Mouse (Mus musculus) megakaryocyte, embryonic 14.5 days (primary cell): Measurements from ENCODE around the gene Lgr6.

ENCODE experiments used
- FLI1 ChIP-seq: IDR thresholded peaks from 2 replicates; pipeline ENCODE4 v1.6.1; 2012; ENCODE audit warnings: low read length, inconsistent platforms, mixed read lengths
- GATA1 ChIP-seq: IDR thresholded peaks from 3 replicates; pipeline ENCODE4 v1.6.1; 2012; ENCODE audit warnings: mixed read lengths, low read length, inconsistent platforms, borderline replicate concordance

GRCm38 (mm10) chr1:135082267-135082666, 22.8 kb downstream of the Lgr6 start:
- TF ChIP-seq FLI1 (no peak), GATA1 (no peak)
